Mouse (Mus musculus) hindbrain, postnatal 0 days (tissue): Measurements from ENCODE around the gene Med20. TPM values are rescaled to one million over a fixed set of nuclear protein-coding genes. Genes with fewer than 3 reads are reported as not detected.

Source experiments
- ATAC-seq: fragments of 200-750 bp; cut with Nextera tagmentation; 2 replicates; pipeline ENCODE4 v1.8.0; 2017; ENCODE audit warnings: mild to moderate bottlenecking, moderate TSS enrichment, moderate library complexity
- DNase-seq: peaks from one replicate; pipeline ENCODE4 v3.0.0-alpha.2; 2015; ENCODE audit warnings: low spot score
- H3K27ac ChIP-seq: fragments of 300-500 bp; sonication (generic); 2 replicates; pipeline ENCODE4 v1.5.1; 2014; ENCODE audit warnings: mild to moderate bottlenecking
- H3K27me3 ChIP-seq: fragments of 300-500 bp; sonication (generic); 2 replicates; pipeline ENCODE4 v1.6.1; 2014; ENCODE audit warnings: low read length, mixed read lengths; ENCODE audit not compliant: insufficient read depth
- H3K36me3 ChIP-seq: fragments of 300-500 bp; sonication (generic); 2 replicates; pipeline ENCODE4 v1.6.1; 2014; ENCODE audit warnings: low read length, mixed read lengths; ENCODE audit not compliant: insufficient read depth
- H3K4me1 ChIP-seq: fragments of 300-500 bp; sonication (generic); 2 replicates; pipeline ENCODE4 v1.6.1; 2014; ENCODE audit warnings: antibody characterized with exemption, low read length, mixed read lengths; ENCODE audit not compliant: insufficient read depth
- H3K4me2 ChIP-seq: fragments of 300-500 bp; sonication (generic); 2 replicates; pipeline ENCODE4 v1.6.1; 2014; ENCODE audit warnings: low read depth, mild to moderate bottlenecking, low read length, moderate library complexity, mixed read lengths
- H3K4me3 ChIP-seq: fragments of 300-500 bp; sonication (generic); 2 replicates; pipeline ENCODE4 v1.5.1; 2014; ENCODE audit warnings: low read length
- H3K9ac ChIP-seq: fragments of 300-500 bp; sonication (generic); replicated peaks from 2 replicates; pipeline ENCODE4 v1.6.1; 2014; ENCODE audit warnings: mild to moderate bottlenecking, low read length, moderate library complexity, mixed read lengths
- H3K9me3 ChIP-seq: fragments of 300-500 bp; sonication (generic); 2 replicates; pipeline ENCODE4 v1.6.1; 2016; ENCODE audit warnings: low read length, mixed read lengths
- CTCF ChIP-seq: IDR thresholded peaks from 2 replicates; pipeline ENCODE4 v1.5.1; 2016; ENCODE audit warnings: antibody characterized with exemption, control low read depth, low read depth
- whole genome bisulfite sequencing: fragments of 180-500 bp; shearing (Covaris S2); extraction: QIAGEN DNeasy Blood & Tissue Kit; methylation state at CpG from one replicate; pipeline ENCODE4 v1.1.7; 2014; 5-methylcytosine and 5-hydroxymethylcytosine counted together
- polyA plus RNA-seq: library from polyadenylated mRNA; unstranded; fragments of >200 nt; fragmentation: Nextera tagmentation; extraction: Ambion mirVana; gene quantifications from 2 replicates; pipeline ENCODE4 v1.2.1, GENCODE M21; 2015
- total RNA-seq: library from RNA; depleted of rRNA; stranded (reverse); fragments of >200 nt; gene quantifications from 2 replicates; pipeline ENCODE4 v1.2.3, GENCODE M21; 2014

Gene Med20
- total and polyA plus RNA-seq, 2 experiments from 2014 or later: 27.3 to 27.9 TPM

DNA sequence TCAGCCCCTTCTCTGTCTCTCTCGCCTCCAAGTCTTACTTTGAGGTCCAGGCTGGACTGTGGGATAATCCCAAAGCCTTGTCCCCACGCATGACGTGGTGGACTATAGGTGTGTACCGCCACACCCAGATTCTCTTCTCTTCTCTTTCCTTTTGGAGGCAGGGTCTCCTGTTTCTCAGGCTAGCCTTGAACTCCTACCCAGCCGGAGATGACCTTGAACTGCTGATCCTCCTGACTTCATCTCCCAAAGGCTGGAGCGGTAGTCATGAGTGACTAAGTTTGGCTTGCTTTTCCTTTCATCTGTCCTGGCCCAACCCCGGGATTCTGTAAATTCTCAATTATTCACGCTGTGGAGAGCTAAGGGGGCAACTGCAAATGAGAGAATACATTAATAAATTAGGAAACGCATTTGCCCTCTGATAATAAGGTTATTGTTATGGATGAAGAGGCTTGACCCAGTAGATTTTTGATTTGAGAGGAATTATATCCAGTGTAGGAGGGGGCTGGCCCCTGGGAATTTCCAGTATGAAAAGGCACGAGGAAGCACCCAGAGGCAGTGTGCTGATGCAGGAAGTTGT, 42.3 kb upstream of the Med20 start:
- Histone ChIP-seq H3K4me3 (no peak overlapping the region), H3K4me2 (no peak overlapping the region), H3K27me3 (no peaks in the 10 kb centered on the region), H3K9me3 (no peaks in the 10 kb centered on the region), H3K36me3 (no peaks in the 10 kb centered on the region), H3K4me1 (no peaks in the 10 kb centered on the region), H3K9ac (no peak overlapping the region), H3K27ac (no peak overlapping the region)
- no peak for TF ChIP-seq CTCF
- ATAC-seq (no peak), DNase-seq (no peak)
- WGBS: 39% methylated on average over 10 of the region's 10 CpGs

DNA sequence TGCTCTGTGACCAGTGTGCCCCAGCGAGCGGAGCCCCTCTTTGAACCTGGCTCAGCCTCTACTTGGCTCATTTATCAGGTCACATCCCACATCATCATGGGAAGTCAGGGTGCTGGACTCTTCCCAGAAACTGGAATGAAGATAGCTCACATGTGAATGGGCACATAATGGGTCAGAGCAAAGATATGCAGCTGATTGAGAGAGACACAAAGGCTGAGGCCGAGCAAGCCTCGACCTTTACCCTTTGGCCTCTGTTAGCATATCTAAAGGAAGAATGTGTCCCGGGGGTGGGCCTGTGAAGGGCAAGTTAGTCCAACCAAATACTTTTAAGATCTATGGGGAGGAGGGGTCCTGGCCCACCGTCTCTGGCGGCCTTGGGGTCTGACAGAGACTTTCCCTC, 39.8 kb upstream of the Med20 start:
- no peak for TF ChIP-seq CTCF
- no peak for DNase-seq

DNA sequence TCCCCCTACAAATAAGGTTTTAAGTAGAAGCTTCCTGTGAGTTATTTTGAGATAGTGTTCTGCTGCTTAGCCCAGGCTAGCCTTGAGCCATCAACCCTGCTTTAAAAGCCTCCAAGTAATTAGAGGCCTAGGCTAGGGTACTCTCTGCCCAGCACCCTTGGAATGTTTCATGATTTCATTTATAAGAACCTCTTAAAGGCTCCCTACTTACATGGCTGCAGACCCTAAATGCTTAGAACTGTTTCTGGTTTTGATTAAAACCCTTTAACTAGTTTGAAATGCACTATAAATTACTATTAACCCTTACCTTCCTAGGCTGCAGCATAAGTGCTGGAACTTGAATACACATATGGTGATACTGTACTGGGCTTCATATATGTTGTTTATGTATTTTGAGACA, 38.9 kb upstream of the Med20 start:
- no peak overlapping the region for H3K27ac ChIP-seq
- no peaks in the 10 kb centered on the region for H3K4me1 ChIP-seq
- no peaks in the 10 kb centered on the region for H3K9me3 ChIP-seq
- no peak overlapping the region for H3K4me2 ChIP-seq
- no peaks in the 10 kb centered on the region for H3K27me3 ChIP-seq
- DNase-seq (no peak), ATAC-seq (no peak)
- no peaks in the 10 kb centered on the region for H3K36me3 ChIP-seq
- no peak overlapping the region for H3K9ac ChIP-seq
- H3K4me3 ChIP-seq: no peak overlapping the region
- TF ChIP-seq CTCF: no peak

More for the DNA sequence above, 39.8 kb upstream of the Med20 start:
- H3K36me3 ChIP-seq: no peaks in the 10 kb centered on the region
- H3K9ac ChIP-seq: no peak overlapping the region
- WGBS: 16% methylated on average over 7 of the region's 7 CpGs
- no peaks in the 10 kb centered on the region for H3K4me1 ChIP-seq
- H3K9me3 ChIP-seq: no peaks in the 10 kb centered on the region
- H3K4me3 ChIP-seq: no peak overlapping the region
- H3K4me2 ChIP-seq: no peak overlapping the region
- no peak for ATAC-seq
- no peaks in the 10 kb centered on the region for H3K27me3 ChIP-seq
- no peak overlapping the region for H3K27ac ChIP-seq

DNA sequence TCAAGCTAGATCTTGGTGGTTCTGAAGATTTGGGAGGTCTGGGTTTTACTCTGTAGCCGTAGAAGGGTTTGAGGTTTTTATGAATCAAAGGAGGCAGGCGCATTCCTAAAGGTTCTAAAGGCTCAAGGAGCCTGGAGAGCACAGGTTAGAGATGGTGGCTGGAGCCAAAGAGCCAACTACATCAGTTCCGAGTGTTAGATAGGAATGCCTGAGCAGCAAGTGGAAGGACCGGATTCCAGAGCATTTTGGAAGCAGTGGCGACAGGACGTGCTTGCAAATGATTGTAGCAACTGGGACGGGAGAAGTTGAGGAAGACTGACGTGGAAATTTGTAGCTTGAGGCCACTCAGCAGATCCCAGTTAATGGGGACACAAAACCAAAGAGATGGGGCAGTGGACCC, 37.4 kb upstream of the Med20 start:
- H3K9ac ChIP-seq: no peak overlapping the region
- ATAC-seq (no peak), DNase-seq (no peak)
- H3K36me3 ChIP-seq: no peaks in the 10 kb centered on the region
- H3K27ac ChIP-seq: no peak overlapping the region
- no peak overlapping the region for H3K4me3 ChIP-seq
- 81% methylated on average over 8 of the region's 8 CpGs for WGBS
- no peaks in the 10 kb centered on the region for H3K9me3 ChIP-seq
- no peak for TF ChIP-seq CTCF
- H3K27me3 ChIP-seq: no peaks in the 10 kb centered on the region
- H3K4me1 ChIP-seq: no peaks in the 10 kb centered on the region
- no peak overlapping the region for H3K4me2 ChIP-seq

DNA sequence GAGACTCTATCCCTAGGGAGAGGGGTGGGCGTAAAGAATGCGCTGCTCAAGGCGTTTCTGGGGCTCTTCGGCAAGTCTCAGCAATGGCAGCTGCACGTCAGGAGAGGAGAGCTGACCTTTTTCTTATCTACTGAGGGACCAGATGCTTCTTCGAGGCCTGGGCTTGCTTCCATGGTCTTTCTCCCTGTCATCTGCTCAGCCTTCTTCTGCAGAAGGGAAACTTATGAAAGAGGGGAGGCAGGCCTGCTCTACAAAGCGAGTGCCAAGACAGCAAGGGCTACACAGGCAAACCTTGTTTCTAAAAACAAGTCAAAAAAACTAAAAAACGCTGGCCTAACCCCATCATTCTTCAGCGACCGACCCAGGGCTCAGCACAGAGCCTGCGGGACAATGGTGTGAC, 36.6 kb upstream of the Med20 start:
- no peak overlapping the region for H3K4me3 ChIP-seq
- H3K4me2 ChIP-seq: no peak overlapping the region
- no peaks in the 10 kb centered on the region for H3K4me1 ChIP-seq
- 64% methylated on average over 11 of the region's 11 CpGs for WGBS
- no peaks in the 10 kb centered on the region for H3K36me3 ChIP-seq
- no peak overlapping the region for H3K27ac ChIP-seq
- no peaks in the 10 kb centered on the region for H3K27me3 ChIP-seq
- H3K9ac ChIP-seq: no peak overlapping the region
- no peaks in the 10 kb centered on the region for H3K9me3 ChIP-seq
- ATAC-seq (no peak), DNase-seq (no peak)
- TF ChIP-seq CTCF: no peak

DNA sequence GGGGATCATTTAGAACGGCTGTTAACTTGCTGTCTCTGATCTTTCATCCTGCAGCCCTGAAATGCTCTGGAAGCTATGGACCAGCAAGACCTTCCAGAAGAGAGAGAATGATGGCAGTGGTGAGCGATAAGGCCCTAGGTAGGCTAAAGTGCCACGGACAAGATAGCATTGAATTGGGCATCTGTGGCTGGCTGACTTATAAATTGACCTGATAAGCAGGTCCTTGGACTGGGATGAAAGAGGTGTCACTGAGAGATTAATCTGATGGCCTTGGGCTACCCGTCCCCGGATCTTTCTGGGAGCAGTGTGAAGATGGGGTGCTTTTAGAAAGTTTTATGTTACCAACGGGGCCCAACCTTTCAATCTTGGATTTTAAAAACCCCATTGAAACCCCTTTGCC, 32.7 kb upstream of the Med20 start:
- no peaks in the 10 kb centered on the region for H3K4me1 ChIP-seq
- ATAC-seq (no peak), DNase-seq (no peak)
- H3K36me3 ChIP-seq: no peaks in the 10 kb centered on the region
- no peaks in the 10 kb centered on the region for H3K9me3 ChIP-seq
- no peaks in the 10 kb centered on the region for H3K27me3 ChIP-seq
- no peak overlapping the region for H3K27ac ChIP-seq
- H3K4me2 ChIP-seq: no peak overlapping the region
- no peak overlapping the region for H3K4me3 ChIP-seq
- WGBS: 90% methylated on average over 6 of the region's 6 CpGs
- no peak for TF ChIP-seq CTCF
- no peak overlapping the region for H3K9ac ChIP-seq

DNA sequence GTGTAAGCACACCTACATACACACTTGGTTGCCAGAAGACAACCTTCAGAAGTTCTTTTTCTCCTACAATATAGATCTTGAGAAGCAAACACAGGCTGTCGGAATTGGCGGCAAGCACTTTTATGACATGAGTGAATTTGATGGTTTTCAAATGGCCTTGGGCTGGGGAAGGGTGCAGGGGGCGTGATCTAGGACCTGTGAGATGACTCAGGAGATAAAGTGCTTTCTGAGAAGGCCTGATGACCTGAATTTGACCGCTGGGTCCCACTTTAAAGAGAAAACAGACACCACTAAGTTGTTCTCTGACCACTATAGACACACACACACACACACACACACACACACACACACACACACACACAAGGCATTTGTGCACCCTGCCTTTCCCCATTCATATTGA, 30.4 kb upstream of the Med20 start:
- no peaks in the 10 kb centered on the region for H3K36me3 ChIP-seq
- DNase-seq (no peak), ATAC-seq (no peak)
- no peaks in the 10 kb centered on the region for H3K27me3 ChIP-seq
- 82% methylated on average over 4 of the region's 4 CpGs for WGBS
- H3K4me3 ChIP-seq: no peak overlapping the region
- no peak overlapping the region for H3K27ac ChIP-seq
- no peaks in the 10 kb centered on the region for H3K4me1 ChIP-seq
- H3K4me2 ChIP-seq: no peak overlapping the region
- no peaks in the 10 kb centered on the region for H3K9me3 ChIP-seq
- H3K9ac ChIP-seq: no peak overlapping the region
- no peak for TF ChIP-seq CTCF
